Mouse (Mus musculus): ENCODE data around the gene Dennd2c. TPM values are rescaled to one million over a fixed set of nuclear protein-coding genes. Genes with fewer than 3 reads are reported as not detected.
"Not testable (repeated sequence)": the region's sequence is repeated elsewhere in the genome, so short reads cannot be mapped to it uniquely, and the experiment has no call there.

Dennd2c gene
- polyA plus RNA-seq, 1 experiment from 2014 or later = 6.3 TPM

DNA sequence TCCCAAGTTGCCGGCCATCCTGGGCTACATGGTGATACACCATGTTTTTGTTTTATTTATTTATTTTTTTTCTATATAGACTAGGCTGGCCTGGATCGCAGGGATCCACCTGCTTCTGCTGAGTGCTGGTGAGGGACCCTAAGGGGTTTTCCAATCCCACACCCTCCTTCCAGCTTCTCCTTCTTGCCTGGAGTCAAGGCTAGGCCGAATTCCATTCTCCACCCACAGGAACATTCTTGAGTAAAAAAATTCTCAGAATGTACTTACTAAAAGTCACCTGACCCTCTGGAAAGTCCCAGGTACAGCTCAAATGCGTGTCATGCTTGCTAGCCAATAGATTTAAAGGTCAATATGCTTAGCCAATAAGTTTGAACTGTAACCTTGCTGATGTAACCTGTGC, 89.8 kb downstream of the Dennd2c start:
- Histone ChIP-seq H3K27ac (ENCODE audit: low read length) (no peak overlapping the region), H3K36me3 (ENCODE audit: control insufficient read depth, insufficient read depth, low read length) (no peaks in the 10 kb centered on the region), H3K9me3 (ENCODE audit: control insufficient read depth, low read length) (no peaks in the 10 kb centered on the region), H3K27me3 (ENCODE audit: control insufficient read depth, insufficient read depth, low read depth, low read length) (no peaks in the 10 kb centered on the region), H3K4me3 (ENCODE audit: low read length) (no peak overlapping the region), H3K4me2 (ENCODE audit: low read depth, low read length) (no peak overlapping the region), H3K4me1 (replicated peaks; ENCODE audit: control insufficient read depth, insufficient read depth, low read length) (no peaks in the 10 kb centered on the region), H3K9ac (ENCODE audit: low read length) (no peak overlapping the region)
- ATAC-seq (ENCODE audit: low read depth) = no peak
- 87% methylated on average over 4 of the region's 4 CpGs for WGBS

DNA sequence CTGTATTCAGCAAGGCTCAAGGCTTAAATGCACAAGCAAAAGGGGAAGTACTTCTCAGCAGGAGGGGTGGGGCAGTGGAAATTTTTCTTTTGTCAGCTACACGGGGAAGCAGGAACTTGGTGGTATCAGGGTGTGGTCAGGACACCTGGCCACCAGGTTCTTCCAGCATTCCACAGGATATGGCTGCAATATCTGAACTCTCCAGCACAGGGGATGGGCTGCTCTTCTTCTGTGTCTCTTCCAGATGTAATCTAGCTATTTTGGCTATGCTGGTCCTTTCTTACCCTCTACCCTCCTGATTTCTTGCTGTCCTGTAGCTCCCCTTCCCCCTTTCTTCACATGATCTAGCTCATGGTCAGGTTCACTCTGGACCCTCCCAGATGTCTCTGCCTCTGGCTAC, 90.8 kb downstream of the Dennd2c start:
- Histone ChIP-seq H3K4me1 (replicated peaks; ENCODE audit: control insufficient read depth, insufficient read depth, low read length) (no peaks in the 10 kb centered on the region), H3K4me2 (ENCODE audit: low read depth, low read length) (no peak overlapping the region), H3K36me3 (ENCODE audit: control insufficient read depth, insufficient read depth, low read length) (no peaks in the 10 kb centered on the region), H3K27ac (ENCODE audit: low read length) (no peak overlapping the region), H3K4me3 (ENCODE audit: low read length) (no peak overlapping the region), H3K9ac (ENCODE audit: low read length) (no peak overlapping the region), H3K27me3 (ENCODE audit: control insufficient read depth, insufficient read depth, low read depth, low read length) (no peaks in the 10 kb centered on the region), H3K9me3 (ENCODE audit: control insufficient read depth, low read length) (no peaks in the 10 kb centered on the region)
- 55% methylated on average over 1 of the region's 1 CpGs for WGBS
- ATAC-seq (ENCODE audit: low read depth) = no peak

DNA sequence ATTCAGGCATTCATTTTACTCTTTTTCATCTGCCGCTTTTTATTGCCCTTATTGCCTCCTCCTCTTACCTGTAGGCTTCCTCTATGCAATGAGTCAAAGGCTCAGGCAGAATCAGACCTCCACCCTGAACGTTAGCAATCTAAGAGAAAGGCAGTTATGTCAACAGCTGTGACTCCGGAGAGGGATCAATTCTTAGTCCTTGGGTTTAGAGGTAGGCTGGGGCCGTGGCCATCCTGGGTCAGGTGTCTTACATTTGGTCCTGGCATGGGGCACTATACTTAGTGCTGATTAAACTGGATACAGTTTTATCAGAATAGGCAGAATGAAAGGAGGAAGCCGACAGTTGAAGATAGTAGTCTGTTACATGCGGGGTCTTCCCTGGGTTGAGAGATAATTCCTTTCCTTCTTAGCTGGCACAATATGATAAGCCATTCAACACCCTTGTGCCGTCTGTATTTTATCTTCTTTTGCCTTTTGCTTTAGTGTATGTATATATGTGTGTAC, 94.0 kb downstream of the Dennd2c start:
- Histone ChIP-seq H3K27ac (ENCODE audit: low read length) (no peak overlapping the region), H3K4me2 (ENCODE audit: low read depth, low read length) (no peak overlapping the region), H3K36me3 (ENCODE audit: control insufficient read depth, insufficient read depth, low read length) (no peaks in the 10 kb centered on the region), H3K4me3 (ENCODE audit: low read length) (no peak overlapping the region), H3K4me1 (replicated peaks; ENCODE audit: control insufficient read depth, insufficient read depth, low read length) (no peaks in the 10 kb centered on the region), H3K9ac (ENCODE audit: low read length) (no peak overlapping the region), H3K9me3 (ENCODE audit: control insufficient read depth, low read length) (no peaks in the 10 kb centered on the region), H3K27me3 (ENCODE audit: control insufficient read depth, insufficient read depth, low read depth, low read length) (no peaks in the 10 kb centered on the region)
- 69% methylated on average over 7 of the region's 7 CpGs for WGBS
- ATAC-seq (ENCODE audit: low read depth) = no peak

DNA sequence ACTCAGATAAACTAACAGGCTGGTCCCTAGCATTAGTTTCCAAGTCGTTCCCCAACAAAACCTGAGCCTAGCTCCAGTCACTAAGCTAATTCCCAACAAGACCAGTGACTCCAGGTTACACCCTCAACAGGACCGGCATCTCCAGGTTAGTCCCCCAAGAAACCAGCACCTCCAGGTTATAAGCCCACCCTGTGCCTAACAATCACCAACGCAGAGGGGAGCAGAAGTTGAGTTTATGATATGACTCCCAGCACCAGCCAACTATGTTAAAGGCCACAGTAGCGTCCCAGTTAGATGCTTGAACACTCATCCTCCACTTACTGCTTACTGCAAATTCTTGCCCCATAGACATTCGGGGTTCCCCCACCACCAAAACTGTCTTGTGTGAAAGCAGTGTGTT, 97.0 kb downstream of the Dennd2c start:
- H3K4me1 ChIP-seq (replicated peaks; ENCODE audit: control insufficient read depth, insufficient read depth, low read length) = no peaks in the 10 kb centered on the region
- no peak overlapping the region for H3K4me3 ChIP-seq (ENCODE audit: low read length)
- 81% methylated on average over 5 of the region's 5 CpGs for WGBS
- H3K27me3 ChIP-seq (ENCODE audit: control insufficient read depth, insufficient read depth, low read depth, low read length) = no peaks in the 10 kb centered on the region
- no peaks in the 10 kb centered on the region for H3K36me3 ChIP-seq (ENCODE audit: control insufficient read depth, insufficient read depth, low read length)
- H3K27ac ChIP-seq (ENCODE audit: low read length) = no peak overlapping the region
- ATAC-seq (ENCODE audit: low read depth) = no peak
- H3K9me3 ChIP-seq (ENCODE audit: control insufficient read depth, low read length) = 0 out of 2 replicates have a peak, but pooled peaks cover 2% of the 10 kb centered on the region
- H3K4me2 ChIP-seq (ENCODE audit: low read depth, low read length) = no peak overlapping the region
- H3K9ac ChIP-seq (ENCODE audit: low read length) = no peak overlapping the region

DNA sequence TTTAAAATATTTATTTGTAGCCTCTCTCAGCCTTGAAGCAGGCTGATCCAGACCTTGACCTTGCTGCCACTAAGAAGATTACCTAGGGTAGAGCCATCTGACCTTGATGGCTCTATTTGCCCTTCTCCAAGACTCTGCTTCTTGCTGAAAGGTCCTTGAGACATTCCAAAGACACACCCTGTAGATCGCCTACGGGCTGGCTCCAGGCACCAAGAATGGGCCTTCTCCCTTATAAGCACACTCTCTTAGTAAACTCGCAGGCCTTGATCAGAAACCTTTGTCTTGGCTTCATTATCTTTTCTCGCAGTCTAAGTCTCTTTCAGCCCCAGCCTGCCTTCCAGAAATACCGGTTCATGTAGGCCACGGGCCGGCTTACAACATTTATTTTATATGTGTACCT, 98.7 kb downstream of the Dennd2c start:
- H3K9ac ChIP-seq (ENCODE audit: low read length); H3K27me3 ChIP-seq (ENCODE audit: control insufficient read depth, insufficient read depth, low read depth, low read length); H3K36me3 ChIP-seq (ENCODE audit: control insufficient read depth, insufficient read depth, low read length); H3K27ac ChIP-seq (ENCODE audit: low read length); ATAC-seq (ENCODE audit: low read depth); H3K4me2 ChIP-seq (ENCODE audit: low read depth, low read length); H3K4me3 ChIP-seq (ENCODE audit: low read length); H3K4me1 ChIP-seq (replicated peaks; ENCODE audit: control insufficient read depth, insufficient read depth, low read length); H3K9me3 ChIP-seq (ENCODE audit: control insufficient read depth, low read length): not testable (repeated sequence)
- WGBS = 88% methylated on average over 7 of the region's 7 CpGs

DNA sequence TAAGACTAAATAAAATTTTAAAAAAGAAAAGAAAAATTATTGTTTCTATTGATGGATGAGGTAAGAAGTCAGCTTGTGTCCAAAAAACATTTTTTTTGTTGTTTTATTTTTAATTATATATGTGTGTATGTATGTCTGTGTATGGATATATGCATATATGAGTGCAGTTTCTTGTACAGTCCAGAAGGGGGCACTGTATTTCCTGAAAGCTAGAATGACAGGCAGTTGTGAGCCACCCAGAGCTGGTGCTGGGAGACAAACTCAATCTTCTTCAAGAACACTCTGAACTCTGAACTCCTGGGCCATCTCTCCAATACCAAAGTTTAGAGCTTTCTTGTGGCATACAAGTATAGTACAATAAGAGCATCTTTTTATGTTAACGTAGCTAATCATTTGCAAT, 101.2 kb downstream of the Dennd2c start:
- no peak overlapping the region for H3K4me2 ChIP-seq (ENCODE audit: low read depth, low read length)
- H3K27me3 ChIP-seq (ENCODE audit: control insufficient read depth, insufficient read depth, low read depth, low read length) = no peaks in the 10 kb centered on the region
- 0 out of 2 replicates have a peak, but pooled peaks cover 2% of the 10 kb centered on the region for H3K9me3 ChIP-seq (ENCODE audit: control insufficient read depth, low read length)
- no peak for ATAC-seq (ENCODE audit: low read depth)
- H3K4me1 ChIP-seq (replicated peaks; ENCODE audit: control insufficient read depth, insufficient read depth, low read length) = no peaks in the 10 kb centered on the region
- H3K4me3 ChIP-seq (ENCODE audit: low read length) = no peak overlapping the region
- H3K36me3 ChIP-seq (ENCODE audit: control insufficient read depth, insufficient read depth, low read length) = no peaks in the 10 kb centered on the region
- 89% methylated on average over 1 of the region's 1 CpGs for WGBS
- no peak overlapping the region for H3K27ac ChIP-seq (ENCODE audit: low read length)
- no peak overlapping the region for H3K9ac ChIP-seq (ENCODE audit: low read length)

DNA sequence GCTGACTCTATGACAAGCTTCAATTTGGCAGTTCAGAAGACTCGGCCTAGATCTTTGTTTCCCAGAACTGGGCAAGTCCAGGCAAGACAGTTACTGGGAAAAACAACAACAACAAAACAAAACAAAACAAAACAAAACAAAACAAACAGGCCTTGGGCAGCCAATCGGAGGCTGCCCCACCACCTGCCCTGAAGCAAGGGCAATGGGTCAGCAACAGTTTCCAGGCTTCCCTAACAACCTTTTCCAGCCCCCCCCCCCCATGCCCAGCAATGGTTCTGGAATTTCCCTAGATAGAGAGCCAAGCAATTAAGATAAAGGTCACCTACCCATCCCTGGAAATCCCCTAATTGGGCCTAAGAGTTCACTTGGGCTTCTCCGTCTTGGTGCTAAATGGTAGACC, 102.0 kb downstream of the Dennd2c start:
- Histone ChIP-seq H3K27me3 (ENCODE audit: control insufficient read depth, insufficient read depth, low read depth, low read length) (no peaks in the 10 kb centered on the region), H3K9ac (ENCODE audit: low read length) (no peak overlapping the region), H3K4me1 (replicated peaks; ENCODE audit: control insufficient read depth, insufficient read depth, low read length) (no peaks in the 10 kb centered on the region), H3K36me3 (ENCODE audit: control insufficient read depth, insufficient read depth, low read length) (no peaks in the 10 kb centered on the region), H3K27ac (ENCODE audit: low read length) (no peak overlapping the region), H3K4me2 (ENCODE audit: low read depth, low read length) (no peak overlapping the region), H3K9me3 (ENCODE audit: control insufficient read depth, low read length) (0 out of 2 replicates have a peak, but pooled peaks cover 2% of the 10 kb centered on the region), H3K4me3 (ENCODE audit: low read length) (no peak overlapping the region)
- 87% methylated on average over 3 of the region's 3 CpGs for WGBS
- ATAC-seq (ENCODE audit: low read depth) = no peak

DNA sequence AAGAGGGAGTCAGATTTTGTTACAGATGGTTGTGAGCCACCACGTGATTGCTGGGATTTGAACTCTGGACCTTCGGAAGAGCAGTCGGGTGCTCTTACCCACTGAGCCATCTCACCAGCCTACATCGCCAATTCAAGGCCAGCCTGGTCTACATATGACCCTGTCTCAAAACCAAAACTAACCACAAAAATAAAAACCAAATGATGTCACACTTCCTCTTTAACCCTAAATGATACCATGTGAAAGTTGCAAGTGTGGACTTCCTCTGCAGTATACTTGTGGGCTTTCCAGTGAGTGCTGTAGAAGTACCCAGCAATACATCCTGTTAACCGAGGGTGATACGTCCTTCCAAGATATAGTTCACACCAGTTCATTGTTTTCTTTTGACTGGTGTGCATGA, 104.0 kb downstream of the Dennd2c start:
- H3K4me3 ChIP-seq (ENCODE audit: low read length) = no peak overlapping the region
- H3K27ac ChIP-seq (ENCODE audit: low read length) = no peak overlapping the region
- H3K27me3 ChIP-seq (ENCODE audit: control insufficient read depth, insufficient read depth, low read depth, low read length) = no peaks in the 10 kb centered on the region
- no peak overlapping the region for H3K9ac ChIP-seq (ENCODE audit: low read length)
- no peak overlapping the region for H3K4me2 ChIP-seq (ENCODE audit: low read depth, low read length)
- 0 out of 2 replicates have a peak, but pooled peaks cover 2% of the 10 kb centered on the region for H3K9me3 ChIP-seq (ENCODE audit: control insufficient read depth, low read length)
- WGBS = 77% methylated on average over 6 of the region's 6 CpGs
- H3K36me3 ChIP-seq (ENCODE audit: control insufficient read depth, insufficient read depth, low read length) = no peaks in the 10 kb centered on the region
- no peak for ATAC-seq (ENCODE audit: low read depth)
- H3K4me1 ChIP-seq (replicated peaks; ENCODE audit: control insufficient read depth, insufficient read depth, low read length) = no peaks in the 10 kb centered on the region

DNA sequence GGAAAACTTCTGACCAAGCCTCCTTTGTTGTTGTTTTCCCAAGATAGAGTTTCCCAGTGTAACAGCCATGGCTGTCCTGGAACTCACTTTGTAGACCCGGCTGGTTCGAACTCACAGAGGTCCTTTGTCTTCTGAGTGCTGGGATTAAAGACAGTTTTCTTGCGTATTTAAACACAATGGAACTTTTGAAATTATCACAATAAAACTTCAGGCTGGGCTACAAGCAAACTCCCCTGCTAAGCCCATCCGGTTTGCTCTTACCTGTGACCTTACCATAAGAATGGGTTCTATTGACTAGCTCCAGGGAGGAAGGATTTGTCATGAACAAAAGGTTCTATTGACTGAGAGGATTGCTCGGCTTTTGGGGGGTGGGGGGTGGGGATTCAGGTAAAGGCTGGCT, 105.3 kb downstream of the Dennd2c start:
- Histone ChIP-seq H3K4me1 (replicated peaks; ENCODE audit: control insufficient read depth, insufficient read depth, low read length) (no peaks in the 10 kb centered on the region), H3K4me3 (ENCODE audit: low read length) (no peak overlapping the region), H3K27ac (ENCODE audit: low read length) (no peak overlapping the region), H3K9me3 (ENCODE audit: control insufficient read depth, low read length) (0 out of 2 replicates have a peak, but pooled peaks cover 2% of the 10 kb centered on the region), H3K4me2 (ENCODE audit: low read depth, low read length) (no peak overlapping the region), H3K27me3 (ENCODE audit: control insufficient read depth, insufficient read depth, low read depth, low read length) (no peaks in the 10 kb centered on the region), H3K9ac (ENCODE audit: low read length) (no peak overlapping the region), H3K36me3 (ENCODE audit: control insufficient read depth, insufficient read depth, low read length) (no peaks in the 10 kb centered on the region)
- WGBS = 49% methylated on average over 5 of the region's 5 CpGs
- no peak for ATAC-seq (ENCODE audit: low read depth)

DNA sequence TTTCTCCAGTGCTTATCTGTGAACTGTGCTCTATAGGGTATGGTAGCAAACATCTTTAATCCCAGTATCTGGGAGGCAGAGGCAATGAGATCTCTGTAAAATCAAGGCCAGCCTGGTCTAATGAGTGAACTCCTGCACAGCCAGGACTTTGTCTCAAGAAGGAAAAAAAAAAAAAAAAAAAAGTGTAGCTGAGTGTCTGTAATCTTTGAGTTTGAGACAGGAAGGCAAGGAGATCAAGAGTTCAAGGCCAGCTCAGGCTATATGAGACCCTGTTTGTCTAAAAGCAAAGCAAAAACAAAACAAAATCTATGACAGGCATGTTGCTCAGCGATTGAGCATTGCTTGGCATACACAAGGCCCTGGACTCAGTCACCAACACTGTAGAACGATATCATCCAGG, 105.8 kb downstream of the Dennd2c start:
- no peaks in the 10 kb centered on the region for H3K4me1 ChIP-seq (replicated peaks; ENCODE audit: control insufficient read depth, insufficient read depth, low read length)
- no peak overlapping the region for H3K4me2 ChIP-seq (ENCODE audit: low read depth, low read length)
- H3K9me3 ChIP-seq (ENCODE audit: control insufficient read depth, low read length) = 0 out of 2 replicates have a peak, but pooled peaks cover 2% of the 10 kb centered on the region
- H3K4me3 ChIP-seq (ENCODE audit: low read length) = no peak overlapping the region
- no peak overlapping the region for H3K27ac ChIP-seq (ENCODE audit: low read length)
- H3K9ac ChIP-seq (ENCODE audit: low read length) = no peak overlapping the region
- no peaks in the 10 kb centered on the region for H3K27me3 ChIP-seq (ENCODE audit: control insufficient read depth, insufficient read depth, low read depth, low read length)
- ATAC-seq (ENCODE audit: low read depth) = no peak
- 69% methylated on average over 2 of the region's 2 CpGs for WGBS
- H3K36me3 ChIP-seq (ENCODE audit: control insufficient read depth, insufficient read depth, low read length) = no peaks in the 10 kb centered on the region

Data from lung, embryonic 16.5 days (tissue).